8 mouse cellular contexts compared by ENCODE assay signal in the genomic region with DNA sequence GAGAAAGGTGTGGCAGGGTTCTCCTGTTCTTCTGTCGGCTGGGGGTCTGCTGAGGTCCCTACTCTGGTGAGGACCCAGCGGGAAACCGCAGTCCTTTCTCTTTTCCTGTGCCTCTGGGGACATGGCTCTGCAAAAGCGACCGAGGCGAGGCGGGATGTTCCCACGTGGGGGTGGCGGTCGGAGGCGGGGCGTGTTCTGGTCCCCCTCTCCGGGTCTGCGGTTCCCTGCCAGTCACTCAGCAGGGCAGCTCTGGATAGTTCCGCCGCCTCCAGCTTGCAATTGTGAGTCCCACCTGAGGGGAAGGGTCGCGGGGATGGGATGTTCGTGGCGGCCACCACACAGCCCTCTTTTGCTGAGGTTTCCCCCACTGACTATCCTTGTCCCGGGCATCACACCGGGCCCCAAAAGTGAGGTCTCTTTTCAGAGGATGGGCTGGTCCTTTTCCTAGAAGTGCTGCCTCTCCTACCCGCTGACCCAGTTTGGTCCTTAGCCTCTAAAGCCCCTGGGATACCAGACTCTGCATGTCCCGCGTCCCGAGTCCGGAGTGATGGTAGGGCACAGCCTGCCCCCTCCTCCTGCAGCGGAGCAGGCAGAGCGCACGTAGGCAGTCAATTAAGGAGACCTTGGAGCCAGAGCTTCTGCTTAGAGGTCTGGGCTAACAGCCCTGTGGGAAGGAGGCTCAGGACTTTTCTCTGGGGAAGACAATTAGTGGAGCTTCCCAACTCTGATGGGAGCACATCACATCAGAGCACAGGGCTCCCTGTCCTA. TPM values are rescaled to one million over a fixed set of nuclear protein-coding genes. Genes with fewer than 3 reads are reported as not detected.
DNase-seq lines count a peak whose midpoint lies in the region; ATAC-seq and TF ChIP-seq lines count a peak whose summit lies in the region.

A gene (plus strand): TSS at position 230 of the 768 bp plus-strand sequence.

- H3K4me3 ChIP-seq in heart, embryonic 10.5 days: peak within 1 kb of the TSS; percentile 56
- H3K4me3 ChIP-seq in limb, embryonic 10.5 days: peak within 1 kb of the TSS; percentile 49
- H3K4me3 ChIP-seq in layer of hippocampus, adult 2 months: no peak within 1 kb of the TSS

- 0 out of 2 replicates have a peak, but pooled peaks have one; percentile 2 for ATAC-seq in megakaryocyte-erythroid progenitor cell, adult 5-6 weeks (replicated peaks; ENCODE audit: low FRiP score, low TSS enrichment, poor library complexity, severe bottlenecking)

- peak; percentile 70 for DNase-seq in embryo, embryonic 10 days (ENCODE audit: low spot score)
- no peak for DNase-seq in embryo, embryonic 10.5 days (ENCODE audit: low spot score)
- no peak for DNase-seq in heart, embryonic 10.5 days (ENCODE audit: low spot score)
- DNase-seq in limb, embryonic 10.5 days (ENCODE audit: low spot score): peak; percentile 68
- no peak for DNase-seq in layer of hippocampus, adult 2 months (ENCODE audit: low spot score in 2 of 2)
- no peak for DNase-seq in left cerebral cortex, adult 11 months (ENCODE audit: low spot score)
- no peak for DNase-seq in right cerebral cortex, postnatal 14 days

- no peak for TF ChIP-seq CTCF in layer of hippocampus, adult 2 months (conservative IDR thresholded peaks at IDR 0.05)

- no peaks in the 10 kb centered on the region for H3K36me3 ChIP-seq in heart, embryonic 10.5 days
- no peaks in the 10 kb centered on the region for H3K36me3 ChIP-seq in limb, embryonic 10.5 days

- H3K4me1 ChIP-seq in heart, embryonic 10.5 days: peaks cover 33% of the 10 kb centered on the region
- H3K4me1 ChIP-seq in limb, embryonic 10.5 days: peaks cover 46% of the 10 kb centered on the region

- peaks cover 34% of the 10 kb centered on the region for H3K27me3 ChIP-seq in heart, embryonic 10.5 days (ENCODE audit: insufficient read depth, poor library complexity, severe bottlenecking)
- peaks cover 22% of the 10 kb centered on the region for H3K27me3 ChIP-seq in limb, embryonic 10.5 days (ENCODE audit: low read depth, poor library complexity, severe bottlenecking)

- no peaks in the 10 kb centered on the region for H3K9me3 ChIP-seq in heart, embryonic 10.5 days
- no peaks in the 10 kb centered on the region for H3K9me3 ChIP-seq in limb, embryonic 10.5 days (replicated peaks)

- 4% methylated on average over 30 of the region's 30 CpGs for WGBS in heart, embryonic 10.5 days
- 2% methylated on average over 30 of the region's 30 CpGs for WGBS in limb, embryonic 10.5 days

- peak within 1 kb of the TSS; percentile 85 for H3K27ac ChIP-seq in heart, embryonic 10.5 days
- H3K27ac ChIP-seq in limb, embryonic 10.5 days: peak within 1 kb of the TSS; percentile 82
- H3K27ac ChIP-seq in layer of hippocampus, adult 2 months: no peak within 1 kb of the TSS

RNA-seq across cellular contexts. Expression of the gene that starts here (rescaled TPM):
- polyA plus RNA-seq in heart, embryonic 10.5 days (2016; fragmentation: Nextera tagmentation; extraction: Ambion mirVana): 18.8 and 21.1 TPM in 2 replicates
- polyA plus RNA-seq in limb, embryonic 10.5 days (2016; fragmentation: Nextera tagmentation; extraction: Ambion mirVana): 11.2 and 18.4 TPM in 2 replicates
- total RNA-seq in megakaryocyte-erythroid progenitor cell, adult 5-6 weeks (2014; fragmentation: Nextera tagmentation): not detected in 2 replicates
- total RNA-seq in megakaryocyte-erythroid progenitor cell, adult 5-6 weeks (2017): not detected in 2 replicates
- total RNA-seq in layer of hippocampus, adult 2 months (2021): 1 to 10 TPM; 1.4 to 1.6 TPM

Comparison
In these comparisons a context has a peak if more than half of its experiments do, and no peak if none do; other contexts are left out.
1. DNase-seq: peak in embryo, embryonic 10 days (single experiment) and limb, embryonic 10.5 days (single experiment); none in embryo, embryonic 10.5 days (single experiment), heart, embryonic 10.5 days (single experiment), layer of hippocampus, adult 2 months (0 of 2), left cerebral cortex, adult 11 months (single experiment) and right cerebral cortex, postnatal 14 days (single experiment).
2. Peak in ATAC-seq in megakaryocyte-erythroid progenitor cell, adult 5-6 weeks; RNA of the gene not detected or under 1 TPM.